Mouse (Mus musculus): ENCODE data around the gene Fam76a. TPM values are rescaled to one million over a fixed set of nuclear protein-coding genes. Genes with fewer than 3 reads are reported as not detected.

Fam76a gene
- 22.8 and 24.3 TPM in 2 replicates for polyA plus RNA-seq (2011; ENCODE audit: insufficient read depth, insufficient read length, low read depth, missing spikeins)

GRCm38 (mm10) chr4:132922558-132923008 lies at the start of gene Fam76a:
Fam76a (minus strand) TSS chr4:132922558.
- H3K4me1 ChIP-seq (ENCODE audit: control insufficient read depth, insufficient read depth, low read length) = no peaks in the 10 kb centered on the region
- H3K9ac ChIP-seq (ENCODE audit: low read depth, poor library complexity, severe bottlenecking) = peak within 1 kb of the TSS; percentile 72
- H3K27ac ChIP-seq (ENCODE audit: insufficient read depth, low read length) = peak within 1 kb of the TSS; percentile 7; the same call in 1 of the 2 replicates
- H3K9me3 ChIP-seq (replicated peaks; ENCODE audit: control insufficient read depth, insufficient read depth, low read length, poor library complexity, severe bottlenecking) = no peaks in the 10 kb centered on the region
- H3K27me3 ChIP-seq (ENCODE audit: control insufficient read depth, insufficient read depth, low read length, poor library complexity, severe bottlenecking) = no peaks in the 10 kb centered on the region
- TF ChIP-seq POLR2A (IDR thresholded peaks at IDR 0.05; ENCODE audit: insufficient read depth, low read length) (no peak), CTCF (IDR thresholded peaks at IDR 0.05; ENCODE audit: low read depth, low read length) (no peak), EP300 (IDR thresholded peaks at IDR 0.05; ENCODE audit: insufficient read depth, low read depth, low read length) (no peak)
- peak within 1 kb of the TSS; percentile 88 for H3K4me3 ChIP-seq (ENCODE audit: low read depth, low read length)
- H3K36me3 ChIP-seq (ENCODE audit: control insufficient read depth, insufficient read depth, low read length, poor library complexity, severe bottlenecking) = no peaks in the 10 kb centered on the region; the same call in 1 of the 2 replicates

GRCm38 (mm10) chr4:132972101-132972500 lies 49.7 kb upstream of the Fam76a start:
- H3K4me1 ChIP-seq (ENCODE audit: control insufficient read depth, insufficient read depth, low read length) = peaks cover 21% of the 10 kb centered on the region
- H3K36me3 ChIP-seq (ENCODE audit: control insufficient read depth, insufficient read depth, low read length, poor library complexity, severe bottlenecking) = no peaks in the 10 kb centered on the region
- no peak overlapping the region for H3K27ac ChIP-seq (ENCODE audit: insufficient read depth, low read length)
- H3K9me3 ChIP-seq (replicated peaks; ENCODE audit: control insufficient read depth, insufficient read depth, low read length, poor library complexity, severe bottlenecking) = no peaks in the 10 kb centered on the region
- no peak for TF ChIP-seq CTCF (IDR thresholded peaks at IDR 0.05; ENCODE audit: low read depth, low read length)
- TF ChIP-seq EP300 (IDR thresholded peaks at IDR 0.05; ENCODE audit: insufficient read depth, low read depth, low read length) = 0 out of 2 replicates have a peak, but pooled peaks have one; percentile 22
- no peak for TF ChIP-seq POLR2A (IDR thresholded peaks at IDR 0.05; ENCODE audit: insufficient read depth, low read length)
- H3K27me3 ChIP-seq (ENCODE audit: control insufficient read depth, insufficient read depth, low read length, poor library complexity, severe bottlenecking) = no peaks in the 10 kb centered on the region
- no peak overlapping the region for H3K9ac ChIP-seq (ENCODE audit: low read depth, poor library complexity, severe bottlenecking)
- H3K4me3 ChIP-seq (ENCODE audit: low read depth, low read length) = no peak overlapping the region

- Histone ChIP-seq H3K27me3 (ENCODE audit: control insufficient read depth, insufficient read depth, low read length, poor library complexity, severe bottlenecking) (no peaks in the 10 kb centered on the region), H3K36me3 (ENCODE audit: control insufficient read depth, insufficient read depth, low read length, poor library complexity, severe bottlenecking) (no peaks in the 10 kb centered on the region), H3K4me1 (ENCODE audit: control insufficient read depth, insufficient read depth, low read length) (peaks cover 19% of the 10 kb centered on the region), H3K27ac (ENCODE audit: insufficient read depth, low read length) (no peak overlapping the region), H3K4me3 (ENCODE audit: low read depth, low read length) (no peak overlapping the region), H3K9ac (ENCODE audit: low read depth, poor library complexity, severe bottlenecking) (no peak overlapping the region), H3K9me3 (replicated peaks; ENCODE audit: control insufficient read depth, insufficient read depth, low read length, poor library complexity, severe bottlenecking) (no peaks in the 10 kb centered on the region)
- TF ChIP-seq CTCF (IDR thresholded peaks at IDR 0.05; ENCODE audit: low read depth, low read length) = no peak
- TF ChIP-seq EP300 (IDR thresholded peaks at IDR 0.05; ENCODE audit: insufficient read depth, low read depth, low read length) = no peak
- no peak for TF ChIP-seq POLR2A (IDR thresholded peaks at IDR 0.05; ENCODE audit: insufficient read depth, low read length)
These were observed 49.2 kb upstream of the Fam76a start for GRCm38 (mm10) chr4:132971601-132972000.

- no peaks in the 10 kb centered on the region for H3K36me3 ChIP-seq (ENCODE audit: control insufficient read depth, insufficient read depth, low read length, poor library complexity, severe bottlenecking)
- H3K9ac ChIP-seq (ENCODE audit: low read depth, poor library complexity, severe bottlenecking) = peak overlapping the region; percentile 18; the same call in 1 of the 2 replicates
- H3K4me1 ChIP-seq (ENCODE audit: control insufficient read depth, insufficient read depth, low read length) = peaks cover 19% of the 10 kb centered on the region
- no peak overlapping the region for H3K4me3 ChIP-seq (ENCODE audit: low read depth, low read length)
- peak overlapping the region; percentile 56 for H3K27ac ChIP-seq (ENCODE audit: insufficient read depth, low read length)
- H3K27me3 ChIP-seq (ENCODE audit: control insufficient read depth, insufficient read depth, low read length, poor library complexity, severe bottlenecking) = no peaks in the 10 kb centered on the region
- H3K9me3 ChIP-seq (replicated peaks; ENCODE audit: control insufficient read depth, insufficient read depth, low read length, poor library complexity, severe bottlenecking) = no peaks in the 10 kb centered on the region
- TF ChIP-seq EP300 (IDR thresholded peaks at IDR 0.05; ENCODE audit: insufficient read depth, low read depth, low read length) (no peak), CTCF (IDR thresholded peaks at IDR 0.05; ENCODE audit: low read depth, low read length) (no peak), POLR2A (IDR thresholded peaks at IDR 0.05; ENCODE audit: insufficient read depth, low read length) (no peak)
These were observed 46.0 kb upstream of the Fam76a start for GRCm38 (mm10) chr4:132968105-132968938.

GRCm38 (mm10) chr4:132964473-132964872 lies 42.1 kb upstream of the Fam76a start:
- Histone ChIP-seq H3K9ac (ENCODE audit: low read depth, poor library complexity, severe bottlenecking) (no peak overlapping the region), H3K36me3 (ENCODE audit: control insufficient read depth, insufficient read depth, low read length, poor library complexity, severe bottlenecking) (no peaks in the 10 kb centered on the region), H3K9me3 (replicated peaks; ENCODE audit: control insufficient read depth, insufficient read depth, low read length, poor library complexity, severe bottlenecking) (no peaks in the 10 kb centered on the region), H3K27ac (ENCODE audit: insufficient read depth, low read length) (no peak overlapping the region), H3K4me3 (ENCODE audit: low read depth, low read length) (no peak overlapping the region), H3K4me1 (ENCODE audit: control insufficient read depth, insufficient read depth, low read length) (peaks cover 15% of the 10 kb centered on the region), H3K27me3 (ENCODE audit: control insufficient read depth, insufficient read depth, low read length, poor library complexity, severe bottlenecking) (no peaks in the 10 kb centered on the region)
- TF ChIP-seq POLR2A (IDR thresholded peaks at IDR 0.05; ENCODE audit: insufficient read depth, low read length) (no peak), EP300 (IDR thresholded peaks at IDR 0.05; ENCODE audit: insufficient read depth, low read depth, low read length) (no peak), CTCF (IDR thresholded peaks at IDR 0.05; ENCODE audit: low read depth, low read length) (no peak)

- H3K27ac ChIP-seq (ENCODE audit: insufficient read depth, low read length) = no peak overlapping the region
These were observed 41.7 kb upstream of the Fam76a start for GRCm38 (mm10) chr4:132964064-132964463.

More at GRCm38 (mm10) chr4:132964064-132964463, 41.7 kb upstream of the Fam76a start:
- H3K27me3 ChIP-seq (ENCODE audit: control insufficient read depth, insufficient read depth, low read length, poor library complexity, severe bottlenecking) = no peaks in the 10 kb centered on the region
- no peaks in the 10 kb centered on the region for H3K36me3 ChIP-seq (ENCODE audit: control insufficient read depth, insufficient read depth, low read length, poor library complexity, severe bottlenecking)
- H3K4me3 ChIP-seq (ENCODE audit: low read depth, low read length) = no peak overlapping the region
- H3K4me1 ChIP-seq (ENCODE audit: control insufficient read depth, insufficient read depth, low read length) = peaks cover 15% of the 10 kb centered on the region
- no peaks in the 10 kb centered on the region for H3K9me3 ChIP-seq (replicated peaks; ENCODE audit: control insufficient read depth, insufficient read depth, low read length, poor library complexity, severe bottlenecking)
- H3K9ac ChIP-seq (ENCODE audit: low read depth, poor library complexity, severe bottlenecking) = no peak overlapping the region
- no peak for TF ChIP-seq EP300 (IDR thresholded peaks at IDR 0.05; ENCODE audit: insufficient read depth, low read depth, low read length)
- no peak for TF ChIP-seq CTCF (IDR thresholded peaks at IDR 0.05; ENCODE audit: low read depth, low read length)
- no peak for TF ChIP-seq POLR2A (IDR thresholded peaks at IDR 0.05; ENCODE audit: insufficient read depth, low read length)

Data from ES-Bruce4 (cell line).